Mouse (Mus musculus) bone marrow, adult 2 months (tissue): ENCODE results near the gene Fahd2a.

Experiments
- CTCF ChIP-seq: fragments of 200-500 bp; IDR thresholded peaks from 2 replicates; pipeline ENCODE4 v1.5.1; 2011; ENCODE audit warnings: low read length, control low read depth; ENCODE audit not compliant: control insufficient read depth, insufficient read depth
- POLR2A ChIP-seq: fragments of 200-500 bp; IDR thresholded peaks from 2 replicates; pipeline ENCODE4 v1.6.1; 2011; ENCODE audit warnings: low read depth, mild to moderate bottlenecking, control low read depth, low read length, borderline replicate concordance; ENCODE audit not compliant: control insufficient read depth

GRCm38 (mm10) chr2:127461351-127461750 is 17.0 kb upstream of the Fahd2a start:
- no peak for TF ChIP-seq CTCF
- TF ChIP-seq POLR2A: no peak
